Mouse (Mus musculus): Measurements from ENCODE around the gene Vmn1r155.
"Not testable (repeated sequence)": the region's sequence is repeated elsewhere in the genome, so short reads cannot be mapped to it uniquely, and the experiment has no call there.

Vmn1r155 gene

DNA sequence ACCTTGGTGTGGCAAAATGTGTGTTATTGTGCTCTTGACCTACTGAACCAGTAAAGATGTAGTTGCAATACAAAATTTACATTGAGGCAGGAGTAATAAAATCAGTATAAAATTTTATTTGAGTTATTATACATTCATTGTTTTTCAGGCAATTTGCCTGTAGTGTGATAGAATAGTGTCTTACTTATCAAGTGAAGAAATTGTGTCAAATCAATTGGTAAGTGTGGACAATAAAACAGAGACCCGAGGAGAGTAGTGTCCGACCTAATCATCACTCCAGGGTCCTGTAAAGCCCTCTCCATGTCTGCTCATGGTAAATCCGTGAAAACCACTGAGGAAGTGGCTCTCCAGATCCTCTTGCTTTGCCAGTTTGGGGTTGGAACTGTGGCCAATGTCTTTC is at the start of gene Vmn1r155:
TSS of gene Vmn1r155 (plus strand) at position 301 of the 400 bp plus-strand sequence.
- DNase-seq (ENCODE audit: low read depth), result not testable (repeated sequence)

DNA sequence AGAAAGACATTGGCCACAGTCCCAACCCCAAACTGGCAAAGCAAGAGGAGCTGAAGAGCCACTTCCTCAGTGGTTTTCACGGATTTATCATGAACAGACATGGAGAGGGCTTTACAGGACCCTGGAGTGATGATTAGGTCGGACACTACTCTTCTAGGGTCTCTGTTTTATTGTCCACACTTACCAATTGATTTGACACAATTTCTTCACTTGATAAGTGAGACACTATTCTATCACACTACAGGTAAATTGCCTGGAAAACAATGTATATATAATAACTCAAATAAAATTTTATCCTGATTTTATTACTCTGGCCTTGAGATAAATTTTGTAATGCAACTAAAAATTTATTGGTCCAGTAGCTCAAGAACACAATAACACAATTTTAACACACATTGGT is 34.4 kb downstream of the Vmn1r155 start, which contains the start of gene Gm8693:
TSS of gene Gm8693 (minus strand) at position 101 of the 400 bp plus-strand sequence.
- not testable (repeated sequence) for DNase-seq (ENCODE audit: low read depth)

All from c-Kit-positive CD71-negative TER-119-negative erythroid progenitor cells, embryonic 14.5 days (primary cell).